Mouse (Mus musculus): ENCODE measurements at regions not wholly inside any gene's neighbourhood (a gene's known extent, or its start where the extent isn't known, plus 50 kb on each side); places are given as distances from the start of the nearest gene placed in this dataset.

DNA sequence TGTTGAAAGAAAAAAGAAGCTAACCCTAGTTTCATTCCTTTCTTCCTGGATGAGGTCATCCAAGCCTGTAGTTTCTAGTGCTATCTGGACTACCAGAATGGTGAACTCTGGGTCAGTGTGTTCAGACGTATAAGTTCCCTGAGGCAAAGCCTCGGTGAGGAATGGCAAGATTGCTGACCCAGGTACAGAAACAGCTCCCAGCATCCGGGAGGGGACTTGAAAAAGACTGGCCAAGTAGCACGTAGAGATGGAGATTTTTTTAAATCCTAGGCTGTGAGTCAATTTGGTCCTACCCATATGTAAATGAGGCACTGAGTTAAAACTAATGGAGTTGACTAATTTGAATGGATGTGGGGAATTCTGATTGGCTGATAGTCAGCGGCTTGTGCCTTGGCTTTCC, 55.0 kb upstream of the Gm11084 start:
- ATAC-seq: no peak
- POLR2A ChIA-PET: interaction anchor here (0.6 kb wide), 1 partner anchor 210 kb away, joined by 3 read pairs; no protein-coding TSS in a partner anchor
- no peak for DNase-seq (ENCODE audit: low read depth, low spot score)
- CTCF ChIA-PET: no interaction called here
- no peak for TF ChIP-seq CTCF (IDR thresholded peaks at IDR 0.05)
- in situ Hi-C loops (cut with MboI; ENCODE audit: low pct_unique_long_range_greater_than_20kb): no loop called here
- H3K27me3 ChIP-seq: no peaks in the 10 kb centered on the region

DNA sequence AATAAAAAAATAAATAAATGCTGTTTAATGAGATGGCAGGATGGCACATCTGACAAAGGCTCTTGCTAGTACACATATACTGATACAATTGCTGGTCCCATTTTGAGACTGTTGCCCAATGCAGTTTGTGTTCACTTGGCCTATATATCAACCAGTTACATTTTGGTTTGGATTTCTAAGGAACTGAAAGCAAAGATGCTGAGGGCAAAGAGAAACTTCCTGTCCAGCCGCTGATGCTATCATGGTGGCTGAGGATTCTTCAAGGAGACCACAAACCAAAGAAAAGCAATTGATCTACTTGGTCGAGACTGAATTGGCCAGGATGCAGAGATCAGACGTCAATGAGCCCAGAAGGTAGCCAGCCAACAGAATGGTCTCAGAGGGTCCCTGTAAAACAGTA, 53.5 kb upstream of the Gm11084 start:
- TF ChIP-seq CTCF (IDR thresholded peaks at IDR 0.05): no peak

DNA sequence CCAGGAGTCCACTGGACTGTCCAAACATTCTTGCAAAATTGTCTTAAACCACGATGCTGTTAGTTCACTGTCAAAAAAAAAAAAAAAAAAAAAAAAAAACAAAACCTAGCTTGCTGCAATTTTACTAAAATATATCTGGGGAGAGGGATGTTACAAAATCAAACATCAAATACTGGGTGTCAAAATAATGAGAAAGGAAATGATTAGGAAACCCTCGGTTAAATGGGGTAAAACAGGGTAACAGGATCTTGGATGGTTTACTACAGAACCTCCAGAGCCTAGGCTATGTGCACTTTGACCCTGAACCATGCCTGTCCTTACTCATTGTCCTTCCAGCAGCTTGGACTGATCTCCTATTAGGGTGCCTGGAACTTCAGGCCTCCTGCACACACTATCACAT, 52.8 kb upstream of the Gm11084 start:
- no peaks in the 10 kb centered on the region for H3K27me3 ChIP-seq
- no peak for DNase-seq (ENCODE audit: low read depth, low spot score)
- ChIA-PET CTCF (no interaction called here), POLR2A (interaction anchor here (0.7 to 1.4 kb wide), 2 partner anchors 21 to 59 kb away, joined by 3 read pairs; partner anchors contain the start of gene Sp3)
- no peak for ATAC-seq
- in situ Hi-C loops (cut with MboI; ENCODE audit: low pct_unique_long_range_greater_than_20kb): no loop called here
- no peak for TF ChIP-seq CTCF (IDR thresholded peaks at IDR 0.05)

More for the DNA sequence above, 53.5 kb upstream of the Gm11084 start:
- ATAC-seq (no peak), DNase-seq (ENCODE audit: low read depth, low spot score) (no peak)
- ChIA-PET CTCF (no interaction called here), POLR2A (interaction anchor here (0.7 to 1.4 kb wide), 2 partner anchors 22 to 60 kb away, joined by 3 read pairs; partner anchors contain the start of gene Sp3)
- in situ Hi-C loops (cut with MboI; ENCODE audit: low pct_unique_long_range_greater_than_20kb): no loop called here
- no peaks in the 10 kb centered on the region for H3K27me3 ChIP-seq

DNA sequence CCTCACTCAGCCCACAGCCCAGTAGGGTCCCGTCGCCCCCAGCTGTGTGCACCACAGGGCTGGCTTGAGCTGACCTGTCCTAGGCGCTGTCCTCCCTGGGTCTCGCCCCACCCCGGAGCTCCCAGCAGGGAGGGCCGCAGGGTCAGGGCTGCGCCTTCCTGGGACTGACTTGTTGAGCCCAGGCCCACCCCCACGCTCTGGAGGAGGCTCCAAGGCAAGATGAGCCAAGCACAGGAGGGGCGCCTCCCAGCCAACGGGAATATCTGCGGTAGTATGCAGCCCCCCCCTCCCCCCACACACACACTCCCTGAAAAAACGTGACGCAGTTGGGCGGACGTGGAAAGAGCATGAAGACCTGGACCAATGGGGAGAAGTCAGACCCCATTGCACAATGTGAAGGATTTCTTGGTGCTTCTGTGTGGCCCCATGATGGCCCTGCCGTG, 51.8 kb upstream of the Gm11084 start:
- POLR2A ChIA-PET: no interaction called here
- ATAC-seq: no peak
- in situ Hi-C loops (cut with MboI; ENCODE audit: low pct_unique_long_range_greater_than_20kb): no loop called here
- CTCF ChIA-PET: no interaction called here
- TF ChIP-seq CTCF (IDR thresholded peaks at IDR 0.05): no peak
- no peak for DNase-seq (ENCODE audit: low read depth, low spot score)
- no peaks in the 10 kb centered on the region for H3K27me3 ChIP-seq

DNA sequence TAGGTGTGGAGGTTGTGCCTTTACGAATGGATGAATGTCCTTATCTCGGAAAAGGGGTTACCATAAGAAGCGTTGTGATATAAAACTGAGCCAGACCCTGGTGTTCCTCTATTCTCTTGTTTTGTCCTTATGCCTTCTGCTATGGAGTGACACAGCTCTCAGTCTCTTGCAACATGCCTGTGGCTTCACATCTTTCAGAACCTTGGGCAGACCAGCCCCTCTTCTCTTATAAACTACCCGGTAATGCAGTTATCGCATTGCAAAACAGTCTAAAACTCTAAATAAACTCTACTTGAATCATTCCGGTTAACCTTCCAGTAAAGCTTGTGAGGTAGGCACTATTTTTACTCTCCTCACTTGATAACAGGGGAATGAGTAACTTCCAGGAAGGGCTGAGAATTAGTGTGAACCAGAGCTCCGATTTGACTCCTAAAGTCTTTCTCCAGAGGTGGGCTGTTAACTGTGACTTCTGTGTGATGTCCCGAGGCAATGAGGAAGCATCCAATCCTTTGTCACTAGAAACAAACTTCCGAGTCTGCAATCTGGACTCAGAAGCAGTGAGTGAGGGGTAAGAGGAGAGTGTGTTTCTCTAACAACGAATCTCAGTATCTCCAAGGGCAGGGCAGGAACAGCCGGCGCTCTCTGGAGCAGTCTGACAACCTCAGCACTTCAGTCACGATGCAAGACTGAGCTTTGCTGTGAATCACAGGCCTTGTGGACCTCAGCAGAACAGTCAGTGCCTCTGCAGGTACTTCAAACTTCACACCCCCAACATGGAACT, 50.9 kb upstream of the Gm11084 start:
- in situ Hi-C loops (cut with MboI; ENCODE audit: low pct_unique_long_range_greater_than_20kb): no loop called here
- ATAC-seq (no peak), DNase-seq (ENCODE audit: low read depth, low spot score) (no peak)
- no peaks in the 10 kb centered on the region for H3K27me3 ChIP-seq
- ChIA-PET POLR2A (no interaction called here), CTCF (no interaction called here)
- TF ChIP-seq CTCF (IDR thresholded peaks at IDR 0.05): no peak
